Comparison of ENCODE assay signal across 23 mouse cellular contexts in the genomic region with DNA sequence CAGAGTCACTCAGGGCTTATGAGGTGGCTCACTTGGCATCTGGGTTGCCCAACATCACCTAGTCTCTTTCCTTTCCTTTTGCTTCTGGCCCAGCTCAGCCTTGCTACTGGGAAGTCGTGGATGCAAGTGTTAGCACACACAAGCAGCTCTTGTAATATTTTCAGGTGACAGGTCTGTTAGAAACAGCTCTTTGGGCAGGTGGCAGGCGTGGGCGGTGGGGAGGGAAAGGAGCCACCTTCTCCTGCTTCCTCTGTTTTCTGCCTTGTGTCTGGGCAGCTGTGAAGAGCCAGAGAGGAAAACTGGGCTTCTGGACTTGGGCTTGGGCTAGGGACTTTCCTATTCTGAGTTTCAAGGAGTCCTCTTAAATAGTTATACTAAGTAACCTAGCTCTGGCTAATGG. TPM values are rescaled to one million over a fixed set of nuclear protein-coding genes. Genes with fewer than 3 reads are reported as not detected.
DNase-seq lines count a peak whose midpoint lies in the region; ATAC-seq and TF ChIP-seq lines count a peak whose summit lies in the region.
"Had no signal": no experiment of that assay in that cellular context is flagged by ENCODE, and none has a peak within 500 bp of the region (broad histone marks: within the 10 kb centered on the region; RNA-seq: fewer than 3 reads in every experiment).

No protein-coding gene starts in this region.

- WGBS in hindbrain, embryonic 15.5 days: 84% methylated on average over 3 of the region's 3 CpGs
- 84% methylated on average over 3 of the region's 3 CpGs for WGBS in hindbrain, embryonic 16.5 days

- H3K4me3 ChIP-seq in hindbrain, embryonic 15.5 days: no peak overlapping the region
- H3K4me3 ChIP-seq in hindbrain, embryonic 16.5 days (ENCODE audit: low read length): no peak overlapping the region
- no peak overlapping the region for H3K4me3 ChIP-seq in left cerebral cortex, adult 2 months
- H3K4me3 ChIP-seq in cortical plate, adult 2 months (ENCODE audit: insufficient read depth, low read length): no peak overlapping the region
- H3K4me3 ChIP-seq: embryonic facial prominence, embryonic 12.5 days; embryonic facial prominence, embryonic 15.5 days; heart, embryonic 13.5 days; intestine, embryonic 15.5 days had no signal

- no peaks in the 10 kb centered on the region for H3K9me3 ChIP-seq in hindbrain, embryonic 15.5 days
- H3K9me3 ChIP-seq in hindbrain, embryonic 16.5 days (ENCODE audit: control insufficient read depth, low read length): no peaks in the 10 kb centered on the region
- H3K9me3 ChIP-seq: embryonic facial prominence, embryonic 12.5 days; embryonic facial prominence, embryonic 15.5 days; heart, embryonic 13.5 days; intestine, embryonic 15.5 days had no signal

- H3K9ac ChIP-seq in hindbrain, embryonic 15.5 days: no peak overlapping the region
- H3K9ac ChIP-seq in hindbrain, embryonic 16.5 days (ENCODE audit: low read depth, low read length): no peak overlapping the region
- H3K9ac ChIP-seq: embryonic facial prominence, embryonic 12.5 days; embryonic facial prominence, embryonic 15.5 days; forebrain, postnatal 0 days; heart, embryonic 13.5 days; hindbrain, embryonic 14.5 days; intestine, embryonic 15.5 days had no signal

- H3K27ac ChIP-seq in hindbrain, embryonic 15.5 days (replicated peaks): 0 out of 2 replicates have a peak overlapping the region, but pooled peaks have one; percentile 6
- H3K27ac ChIP-seq in hindbrain, embryonic 16.5 days (ENCODE audit: low read depth, low read length): no peak overlapping the region
- H3K27ac ChIP-seq in left cerebral cortex, adult 2 months: peak overlapping the region; percentile 60
- 0 out of 2 replicates have a peak overlapping the region, but pooled peaks have one; percentile 0 for H3K27ac ChIP-seq in cortical plate, adult 2 months (ENCODE audit: insufficient read depth, low read length)
- H3K27ac ChIP-seq: embryonic facial prominence, embryonic 12.5 days; embryonic facial prominence, embryonic 15.5 days; heart, embryonic 13.5 days; hindbrain, embryonic 14.5 days; intestine, embryonic 15.5 days had no signal

- TF ChIP-seq POLR2A in cortical plate, adult 2 months (IDR thresholded peaks at IDR 0.05; ENCODE audit: extremely low read depth, insufficient read depth, low read length): no peak

- ATAC-seq in hindbrain, embryonic 15.5 days (ENCODE audit: low FRiP score, low read depth): no peak
- no peak for ATAC-seq in hindbrain, embryonic 16.5 days
- ATAC-seq: CD4-positive, CD25-positive, alpha-beta regulatory T cell, adult 4 months; forebrain, embryonic 14.5 days; forebrain, postnatal 0 days; intestine, embryonic 15.5 days had no signal

- intact Hi-C loops in left cerebral cortex, adult 2 months (cut with DNase I): no loop called here
- intact Hi-C loops in left cerebral cortex, postnatal 25 days (cut with DNase I): no loop called here

- H3K27me3 ChIP-seq in hindbrain, embryonic 15.5 days: no peaks in the 10 kb centered on the region
- no peaks in the 10 kb centered on the region for H3K27me3 ChIP-seq in hindbrain, embryonic 16.5 days (replicated peaks; ENCODE audit: control insufficient read depth, insufficient read depth, low read length)
- H3K27me3 ChIP-seq: embryonic facial prominence, embryonic 12.5 days; embryonic facial prominence, embryonic 15.5 days; intestine, embryonic 15.5 days had no signal

- H3K36me3 ChIP-seq in hindbrain, embryonic 15.5 days: no peaks in the 10 kb centered on the region
- H3K36me3 ChIP-seq in hindbrain, embryonic 16.5 days (ENCODE audit: control insufficient read depth, insufficient read depth, low read length): no peaks in the 10 kb centered on the region
- H3K36me3 ChIP-seq: embryonic facial prominence, embryonic 12.5 days; embryonic facial prominence, embryonic 15.5 days; heart, embryonic 13.5 days; intestine, embryonic 15.5 days had no signal

- H3K4me1 ChIP-seq in hindbrain, embryonic 15.5 days (replicated peaks): 0 out of 2 replicates have a peak, but pooled peaks cover 19% of the 10 kb centered on the region
- H3K4me1 ChIP-seq in hindbrain, embryonic 16.5 days (ENCODE audit: control insufficient read depth, insufficient read depth, low read depth, low read length): no peaks in the 10 kb centered on the region; the same call in 1 of the 2 replicates
- H3K4me1 ChIP-seq in cortical plate, adult 2 months (ENCODE audit: control insufficient read depth, insufficient read depth, low read length): peaks cover 35% of the 10 kb centered on the region

- DNase-seq in left cerebral cortex, adult 2 months (ENCODE audit: extremely low spot score in 1 of 2, low spot score in 2 of 2): no peak
- no peak for DNase-seq in left cerebral cortex, postnatal 25 days (ENCODE audit: low spot score in 2 of 2)
- peak; percentile 60 for DNase-seq in brain, adult 2 months (ENCODE audit: low read depth, low spot score)
- DNase-seq: adrenal gland, adult 8-10 months; adrenal gland, postnatal 25 days; cerebellum, adult 18-20 months; cerebellum, adult 9-10 months; cerebellum, postnatal 14 days; forebrain, postnatal 0 days; gastrocnemius, postnatal 25 days; heart, adult 18-20 months; heart, postnatal 14 days; heart, postnatal 4 days had no signal

- TF ChIP-seq CTCF in left cerebral cortex, adult 2 months (IDR thresholded peaks at IDR 0.05): no peak
- no peak for TF ChIP-seq CTCF in cortical plate, adult 2 months (IDR thresholded peaks at IDR 0.05; ENCODE audit: extremely low read depth, insufficient read depth, low read length)

- no peak overlapping the region for H3K4me2 ChIP-seq in hindbrain, embryonic 15.5 days
- no peak overlapping the region for H3K4me2 ChIP-seq in hindbrain, embryonic 16.5 days (ENCODE audit: low read length)
- H3K4me2 ChIP-seq: embryonic facial prominence, embryonic 12.5 days; embryonic facial prominence, embryonic 15.5 days; heart, embryonic 13.5 days; hindbrain, embryonic 14.5 days; intestine, embryonic 15.5 days had no signal

RNA-seq across cellular contexts. Expression of a gene that starts 54.5 kb away (rescaled TPM):
- polyA plus RNA-seq in hindbrain, embryonic 15.5 days (2015; fragmentation: Nextera tagmentation; extraction: Ambion mirVana): 31.3 and 34.8 TPM in 2 replicates
- 33.5 and 41.6 TPM in 2 replicates for polyA plus RNA-seq in hindbrain, embryonic 16.5 days (2015; fragmentation: Nextera tagmentation; extraction: Ambion mirVana)
- total RNA-seq in left cerebral cortex, adult 2 months (2021): 100 to 1,000 TPM; 372 to 375 TPM
- total RNA-seq in left cerebral cortex, postnatal 25 days (2021): 100 to 1,000 TPM; 377 to 383 TPM
- polyA plus RNA-seq in cortical plate, adult 2 months (2012; rRNA removed): 223 and 236 TPM in 2 replicates
